Mouse (Mus musculus) limb, embryonic 11.5 days (tissue): Measurements from ENCODE around the gene Nod2. TPM values are rescaled to one million over a fixed set of nuclear protein-coding genes. Genes with fewer than 3 reads are reported as not detected.

ENCODE experiments used
- ATAC-seq: fragments of 200-750 bp; cut with Nextera tagmentation; 2 replicates; pipeline ENCODE4 v1.8.0; 2017; ENCODE audit warnings: low read depth; ENCODE audit not compliant: insufficient number of reproducible peaks, low FRiP score, low TSS enrichment
- DNase-seq: peaks from one replicate; pipeline ENCODE4 v3.0.0-alpha.2; 2015; ENCODE audit warnings: low spot score
- H3K27ac ChIP-seq: fragments of 300-500 bp; sonication (generic); replicated peaks from 2 replicates; pipeline ENCODE4 v1.5.1; 2014; ENCODE audit warnings: low read depth, mild to moderate bottlenecking, low read length
- H3K27me3 ChIP-seq: fragments of 300-500 bp; sonication (generic); 2 replicates; pipeline ENCODE4 v1.6.1; 2014; ENCODE audit warnings: mild to moderate bottlenecking, low read length, mixed read lengths; ENCODE audit not compliant: control insufficient read depth, insufficient read depth
- H3K36me3 ChIP-seq: fragments of 300-500 bp; sonication (generic); 2 replicates; pipeline ENCODE4 v1.6.1; 2014; ENCODE audit warnings: mild to moderate bottlenecking, low read length, moderate library complexity, mixed read lengths; ENCODE audit not compliant: control insufficient read depth, insufficient read depth
- H3K4me1 ChIP-seq: fragments of 300-500 bp; sonication (generic); 2 replicates; pipeline ENCODE4 v1.6.1; 2014; ENCODE audit warnings: low read length, mixed read lengths; ENCODE audit not compliant: control insufficient read depth, insufficient read depth
- H3K4me2 ChIP-seq: fragments of 300-500 bp; sonication (generic); 2 replicates; pipeline ENCODE4 v1.6.1; 2014; ENCODE audit warnings: low read depth, mild to moderate bottlenecking, moderate library complexity; ENCODE audit not compliant: severe bottlenecking
- H3K4me3 ChIP-seq: fragments of 300-500 bp; sonication (generic); 2 replicates; pipeline ENCODE4 v1.5.1; 2014; ENCODE audit warnings: low read depth, low read length
- H3K9ac ChIP-seq: fragments of 300-500 bp; sonication (generic); 2 replicates; pipeline ENCODE4 v1.6.1; 2014; ENCODE audit warnings: mild to moderate bottlenecking, low read length
- H3K9me3 ChIP-seq: fragments of 300-500 bp; sonication (generic); 2 replicates; pipeline ENCODE4 v1.6.1; 2016; ENCODE audit warnings: low read length; ENCODE audit not compliant: control insufficient read depth
- WGBS: fragments of 180-500 bp; shearing (Covaris S2); extraction: QIAGEN DNeasy Blood & Tissue Kit; methylation state at CpG from one replicate; pipeline ENCODE4 v1.1.7; 2014; 5-methylcytosine and 5-hydroxymethylcytosine counted together
- polyA plus RNA-seq: library from polyadenylated mRNA; unstranded; fragments of >200 nt; fragmentation: Nextera tagmentation; extraction: Ambion mirVana; gene quantifications from 2 replicates; pipeline ENCODE4 v1.2.1, GENCODE M21; 2014

Nod2 gene
- polyA plus RNA-seq, 1 experiment from 2014 or later: 0.29 TPM

DNA sequence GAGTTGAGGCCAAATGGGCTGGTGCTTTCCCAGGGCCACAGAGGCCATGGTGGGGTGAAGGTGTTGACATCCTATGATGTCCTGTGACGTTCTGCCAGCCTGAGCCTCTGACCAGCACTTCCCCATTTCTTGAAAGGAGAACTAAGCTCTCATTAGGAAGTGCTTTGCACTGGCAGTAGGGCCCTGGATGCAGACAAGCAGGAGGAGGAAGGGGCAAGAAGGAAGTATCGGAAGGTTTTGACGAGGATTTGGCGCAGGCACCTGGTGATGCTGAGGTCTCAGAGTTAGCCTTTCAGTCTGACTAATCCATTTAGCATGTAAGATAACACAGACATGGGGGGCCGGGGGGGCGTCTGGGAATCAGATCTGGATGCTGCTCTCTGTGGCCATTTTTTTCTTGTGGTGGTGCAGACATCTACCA, 15.3 kb downstream of the Nod2 start:
- no peaks in the 10 kb centered on the region for H3K9me3 ChIP-seq
- no peak for ATAC-seq

DNA sequence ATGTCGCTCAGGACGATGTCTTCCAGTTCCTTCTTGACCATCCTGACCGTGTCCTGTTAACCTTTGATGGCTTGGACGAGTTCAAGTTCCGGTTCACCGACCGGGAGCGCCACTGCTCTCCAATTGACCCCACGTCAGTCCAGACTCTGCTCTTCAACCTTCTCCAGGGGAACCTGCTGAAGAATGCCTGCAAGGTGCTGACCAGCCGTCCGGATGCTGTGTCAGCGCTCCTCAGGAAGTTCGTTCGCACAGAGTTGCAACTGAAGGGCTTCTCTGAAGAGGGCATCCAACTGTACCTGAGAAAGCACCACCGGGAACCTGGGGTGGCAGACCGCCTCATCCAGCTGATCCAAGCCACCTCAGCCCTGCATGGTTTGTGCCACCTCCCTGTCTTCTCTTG, 17.0 kb downstream of the Nod2 start:
- no peak for ATAC-seq
- 89% methylated on average over 16 of the region's 16 CpGs for WGBS
- no peaks in the 10 kb centered on the region for H3K4me1 ChIP-seq

More for the DNA sequence above, 15.3 kb downstream of the Nod2 start:
- no peaks in the 10 kb centered on the region for H3K4me1 ChIP-seq
- no peaks in the 10 kb centered on the region for H3K27me3 ChIP-seq
- no peaks in the 10 kb centered on the region for H3K36me3 ChIP-seq
- no peak overlapping the region for H3K9ac ChIP-seq
- H3K27ac ChIP-seq: no peak overlapping the region
- H3K4me2 ChIP-seq: no peak overlapping the region
- no peak overlapping the region for H3K4me3 ChIP-seq
- WGBS: 78% methylated on average over 6 of the region's 6 CpGs
- no peak for DNase-seq

DNA sequence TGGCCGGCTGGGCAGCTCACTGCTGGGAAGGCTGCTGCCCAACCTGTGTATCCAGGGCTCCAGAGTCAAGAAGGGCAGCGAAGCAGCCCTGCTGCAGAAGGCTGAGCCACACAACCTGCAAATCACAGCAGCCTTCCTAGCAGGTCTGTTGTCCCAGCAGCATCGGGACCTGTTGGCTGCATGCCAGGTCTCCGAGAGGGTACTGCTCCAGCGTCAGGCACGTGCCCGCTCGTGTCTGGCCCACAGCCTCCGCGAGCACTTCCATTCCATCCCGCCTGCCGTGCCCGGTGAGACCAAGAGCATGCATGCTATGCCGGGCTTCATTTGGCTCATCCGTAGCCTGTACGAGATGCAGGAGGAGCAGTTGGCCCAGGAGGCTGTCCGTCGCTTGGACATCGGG, 17.8 kb downstream of the Nod2 start:
- Histone ChIP-seq H3K9me3 (no peaks in the 10 kb centered on the region), H3K36me3 (no peaks in the 10 kb centered on the region), H3K4me1 (no peaks in the 10 kb centered on the region), H3K9ac (no peak overlapping the region), H3K27me3 (no peaks in the 10 kb centered on the region), H3K4me3 (no peak overlapping the region), H3K4me2 (no peak overlapping the region), H3K27ac (no peak overlapping the region)
- ATAC-seq (no peak), DNase-seq (no peak)
- WGBS: 90% methylated on average over 19 of the region's 19 CpGs

More for the DNA sequence above, 17.0 kb downstream of the Nod2 start:
- Histone ChIP-seq H3K27ac (no peak overlapping the region), H3K4me2 (no peak overlapping the region), H3K9me3 (no peaks in the 10 kb centered on the region), H3K27me3 (no peaks in the 10 kb centered on the region), H3K4me3 (no peak overlapping the region), H3K36me3 (no peaks in the 10 kb centered on the region), H3K9ac (no peak overlapping the region)
- no peak for DNase-seq

DNA sequence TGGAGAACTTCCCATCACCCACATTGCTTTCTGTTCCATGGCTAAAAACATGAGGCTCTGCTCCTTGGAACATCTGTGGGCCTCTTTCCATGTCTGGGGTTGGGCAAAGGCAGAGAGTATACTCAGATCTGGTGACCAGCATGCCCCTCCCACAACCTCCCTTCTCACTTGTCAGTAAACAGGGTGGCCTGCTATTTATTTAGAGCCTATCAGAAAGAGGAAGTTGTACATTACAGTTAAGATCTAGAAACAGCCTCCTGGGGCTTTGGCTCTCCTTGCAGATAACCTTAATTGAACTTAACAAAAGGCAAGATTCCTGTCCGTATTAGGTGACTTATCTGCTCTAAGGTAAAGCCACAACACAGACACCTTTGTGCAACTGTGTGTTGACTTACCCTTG, 19.3 kb downstream of the Nod2 start:
- no peak for ATAC-seq
- Histone ChIP-seq H3K36me3 (no peaks in the 10 kb centered on the region), H3K27ac (no peak overlapping the region), H3K9me3 (no peaks in the 10 kb centered on the region), H3K4me1 (no peaks in the 10 kb centered on the region), H3K4me2 (no peak overlapping the region), H3K27me3 (no peaks in the 10 kb centered on the region), H3K4me3 (no peak overlapping the region), H3K9ac (no peak overlapping the region)
- DNase-seq: no peak
- 40% methylated on average over 1 of the region's 1 CpGs for WGBS

DNA sequence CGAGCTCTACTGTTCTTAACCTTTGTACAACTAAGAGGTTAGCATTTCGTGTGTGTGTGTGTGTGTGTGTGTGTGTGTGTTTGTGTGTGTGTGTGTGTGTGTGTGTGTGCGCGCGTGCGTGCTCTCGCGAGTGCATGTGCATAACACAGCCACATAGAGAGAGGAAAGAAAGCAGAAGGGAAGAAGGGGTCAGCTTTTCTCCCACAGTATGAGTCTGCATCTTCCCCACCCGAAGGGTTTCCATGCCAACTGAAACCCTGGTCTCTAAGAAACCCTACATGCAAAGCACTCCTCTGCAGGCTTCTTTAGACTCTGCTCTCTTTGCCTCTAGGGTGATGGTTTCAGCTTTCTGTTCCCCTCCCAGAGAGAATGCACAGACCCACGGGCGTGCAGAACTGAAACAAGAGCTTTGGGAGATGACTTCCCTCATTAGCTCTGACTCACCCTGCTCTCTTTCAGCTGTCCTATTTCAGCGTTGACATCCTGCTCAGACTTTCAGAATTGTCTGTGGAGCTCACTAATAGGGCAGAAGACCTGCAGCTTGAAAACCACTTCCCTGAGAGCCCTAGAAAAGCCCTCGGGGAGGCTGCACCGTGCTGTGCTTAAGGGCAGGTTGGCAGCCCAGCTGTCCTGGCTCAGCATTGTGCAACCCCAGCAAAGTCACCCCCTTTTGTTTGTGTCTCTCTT, 21.4 kb downstream of the Nod2 start:
- Histone ChIP-seq H3K9me3 (no peaks in the 10 kb centered on the region), H3K9ac (no peak overlapping the region), H3K4me3 (no peak overlapping the region), H3K27ac (no peak overlapping the region), H3K4me1 (no peaks in the 10 kb centered on the region), H3K4me2 (no peak overlapping the region), H3K36me3 (no peaks in the 10 kb centered on the region), H3K27me3 (no peaks in the 10 kb centered on the region)
- WGBS: 79% methylated on average over 14 of the region's 14 CpGs
- ATAC-seq (no peak), DNase-seq (no peak)

DNA sequence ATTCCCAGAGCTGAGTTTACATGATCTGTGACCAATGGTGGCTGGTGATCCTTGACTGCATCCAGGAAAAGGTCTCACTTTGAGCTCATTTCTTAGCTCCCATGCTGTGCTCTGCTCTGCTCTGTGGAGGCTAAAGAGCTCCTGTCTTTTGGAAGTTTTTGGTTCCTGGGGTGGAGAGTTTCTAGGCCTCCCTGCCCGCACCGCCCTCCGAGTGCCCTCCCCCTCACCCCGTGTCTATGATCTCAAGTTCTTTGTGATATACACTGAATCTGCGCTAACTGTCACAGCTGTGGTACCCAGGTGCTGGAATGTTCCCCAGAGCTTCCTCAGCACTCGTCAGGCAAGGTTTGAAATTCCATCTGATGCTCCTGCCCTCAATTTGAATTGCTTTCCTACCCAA, 23.7 kb downstream of the Nod2 start:
- Histone ChIP-seq H3K27me3 (no peaks in the 10 kb centered on the region), H3K4me3 (no peak overlapping the region), H3K4me1 (no peaks in the 10 kb centered on the region), H3K27ac (no peak overlapping the region), H3K36me3 (no peaks in the 10 kb centered on the region), H3K4me2 (no peak overlapping the region), H3K9ac (no peak overlapping the region), H3K9me3 (no peaks in the 10 kb centered on the region)
- WGBS: 90% methylated on average over 6 of the region's 6 CpGs
- no peak for ATAC-seq
- no peak for DNase-seq

DNA sequence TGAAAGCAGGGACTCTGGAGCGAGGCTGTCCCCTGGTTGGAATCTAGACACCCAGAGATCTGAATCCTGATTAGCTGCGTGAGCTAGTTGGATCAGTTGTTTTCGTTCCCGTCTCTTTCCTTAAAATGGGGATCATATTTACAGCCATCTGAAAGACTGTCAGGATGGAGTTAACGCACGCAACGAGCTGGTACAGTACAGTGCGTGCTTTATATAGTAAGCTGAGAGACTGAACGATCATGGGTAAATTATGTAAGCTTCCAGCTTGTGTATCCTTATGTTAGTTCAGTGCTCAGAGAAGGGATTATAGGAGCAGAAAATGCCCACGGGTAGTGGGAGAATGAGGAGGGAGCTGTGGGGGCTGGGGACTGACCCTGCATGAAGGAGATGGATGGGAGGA, 24.5 kb downstream of the Nod2 start:
- no peaks in the 10 kb centered on the region for H3K27me3 ChIP-seq
- no peak overlapping the region for H3K9ac ChIP-seq
- H3K4me1 ChIP-seq: no peaks in the 10 kb centered on the region
- DNase-seq (no peak), ATAC-seq (no peak)
- 86% methylated on average over 10 of the region's 10 CpGs for WGBS
- no peak overlapping the region for H3K4me2 ChIP-seq
- H3K36me3 ChIP-seq: no peaks in the 10 kb centered on the region
- no peak overlapping the region for H3K4me3 ChIP-seq
- no peak overlapping the region for H3K27ac ChIP-seq
- H3K9me3 ChIP-seq: no peaks in the 10 kb centered on the region

DNA sequence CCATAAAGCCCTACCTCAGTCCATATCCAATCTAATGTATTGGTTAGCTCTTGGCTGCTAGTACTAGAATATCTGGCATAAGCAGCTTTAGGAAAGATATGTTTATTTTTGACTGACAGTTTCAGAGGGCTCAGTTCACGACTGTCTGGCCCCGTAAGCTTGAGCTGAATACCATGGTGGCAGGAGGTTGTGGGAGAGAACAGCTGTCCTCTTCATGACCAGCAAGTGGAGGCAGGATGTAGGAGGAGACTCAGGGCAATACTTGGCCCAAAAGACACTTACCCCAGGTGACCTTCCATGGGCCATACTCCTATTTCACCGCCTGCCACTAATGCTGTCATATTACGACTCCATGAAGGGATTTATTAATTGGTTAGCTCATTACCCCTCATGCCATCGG, 26.7 kb downstream of the Nod2 start:
- Histone ChIP-seq H3K4me3 (no peak overlapping the region), H3K27ac (no peak overlapping the region), H3K4me1 (no peaks in the 10 kb centered on the region), H3K4me2 (no peak overlapping the region), H3K9me3 (no peaks in the 10 kb centered on the region), H3K36me3 (no peaks in the 10 kb centered on the region), H3K27me3 (no peaks in the 10 kb centered on the region), H3K9ac (no peak overlapping the region)
- WGBS: 65% methylated on average over 5 of the region's 5 CpGs
- DNase-seq (no peak), ATAC-seq (no peak)
